Mouse (Mus musculus): ENCODE data around the gene Mbnl2. TPM values are rescaled to one million over a fixed set of nuclear protein-coding genes. Genes with fewer than 3 reads are reported as not detected.

The Mbnl2 gene
- polyA plus RNA-seq, 1 experiment from 2014 or later = 15.1 TPM

DNA sequence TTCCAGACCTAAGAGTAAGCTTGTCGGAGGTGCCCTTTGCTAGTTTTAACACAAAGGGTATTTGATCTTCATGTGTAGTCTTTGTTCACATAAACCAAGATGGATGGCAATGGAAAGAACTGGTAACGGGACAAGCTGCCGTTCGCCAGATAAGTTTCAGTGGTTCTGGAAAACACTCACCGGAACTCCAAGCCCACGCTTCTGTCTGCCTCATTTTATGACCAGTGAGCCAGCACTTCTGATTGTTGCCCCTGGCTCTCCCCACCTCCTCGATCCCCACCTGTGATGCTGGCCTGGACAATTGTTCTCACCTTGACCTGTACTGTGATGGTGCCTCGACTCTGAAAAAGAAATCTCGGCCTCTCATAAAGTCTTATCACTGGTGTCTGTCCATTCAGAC, 117.0 kb downstream of the Mbnl2 start:
- Histone ChIP-seq H3K9me3 (replicated peaks) (no peaks in the 10 kb centered on the region), H3K27ac (replicated peaks) (no peak overlapping the region), H3K4me3 (replicated peaks) (no peak overlapping the region), H3K9ac (no peak overlapping the region), H3K4me1 (replicated peaks) (no peaks in the 10 kb centered on the region; the same call in 1 of the 2 replicates), H3K4me2 (no peak overlapping the region), H3K27me3 (no peaks in the 10 kb centered on the region), H3K36me3 (replicated peaks) (peaks cover 11% of the 10 kb centered on the region)
- no peak for ATAC-seq (ENCODE audit: insufficient read depth)
- 79% methylated on average over 9 of the region's 9 CpGs for WGBS (ENCODE audit: insufficient replicate concordance)

DNA sequence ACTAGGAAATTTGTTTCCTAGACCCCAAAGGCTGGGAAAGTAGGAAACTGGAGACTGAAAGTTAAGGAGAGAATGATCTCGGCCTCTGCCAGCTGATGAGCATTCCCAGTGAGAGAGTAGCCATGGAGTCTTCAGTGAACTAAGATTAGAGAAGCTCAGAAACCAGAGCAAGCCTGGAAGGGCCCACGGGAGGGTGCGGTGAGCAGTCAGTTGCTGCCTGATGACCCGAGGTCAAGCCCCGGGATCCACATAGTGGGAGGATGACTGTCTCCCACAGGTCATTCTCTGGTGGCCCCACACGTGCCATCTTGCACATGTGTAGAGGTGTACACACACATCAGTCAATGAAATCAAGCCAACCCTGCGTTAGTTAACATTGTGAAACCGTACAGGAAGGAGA, 118.0 kb downstream of the Mbnl2 start:
- H3K36me3 ChIP-seq (replicated peaks) = peaks cover 11% of the 10 kb centered on the region
- no peaks in the 10 kb centered on the region for H3K9me3 ChIP-seq (replicated peaks)
- no peak for ATAC-seq (ENCODE audit: insufficient read depth)
- H3K9ac ChIP-seq = no peak overlapping the region
- no peaks in the 10 kb centered on the region for H3K27me3 ChIP-seq
- 71% methylated on average over 8 of the region's 8 CpGs for WGBS (ENCODE audit: insufficient replicate concordance)
- no peak overlapping the region for H3K4me3 ChIP-seq (replicated peaks)
- H3K4me2 ChIP-seq = no peak overlapping the region
- H3K4me1 ChIP-seq (replicated peaks) = no peaks in the 10 kb centered on the region; the same call in 1 of the 2 replicates
- H3K27ac ChIP-seq (replicated peaks) = no peak overlapping the region

DNA sequence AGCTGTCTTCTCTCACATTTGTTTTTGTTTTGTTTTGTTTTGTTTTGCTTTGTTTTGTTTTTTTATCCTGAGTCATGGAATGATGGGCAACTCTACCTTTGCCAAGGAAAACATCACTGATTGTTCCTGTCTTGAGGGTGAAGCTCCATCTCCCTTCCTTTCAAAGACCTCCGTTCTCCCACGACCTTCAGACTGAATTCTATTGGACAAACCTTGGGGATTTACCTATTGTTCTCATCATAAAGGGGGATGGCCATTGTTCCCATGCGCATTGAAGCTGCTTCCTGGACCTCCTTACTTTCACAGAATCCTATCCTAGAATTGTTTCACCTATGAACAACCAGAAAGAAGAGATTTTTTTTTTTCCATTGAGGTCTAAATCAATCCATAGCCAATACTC, 118.7 kb downstream of the Mbnl2 start:
- Histone ChIP-seq H3K4me3 (replicated peaks) (no peak overlapping the region), H3K27me3 (no peaks in the 10 kb centered on the region), H3K9me3 (replicated peaks) (no peaks in the 10 kb centered on the region), H3K4me2 (no peak overlapping the region), H3K27ac (replicated peaks) (no peak overlapping the region), H3K4me1 (replicated peaks) (no peaks in the 10 kb centered on the region), H3K36me3 (replicated peaks) (peaks cover 11% of the 10 kb centered on the region), H3K9ac (no peak overlapping the region)
- ATAC-seq (ENCODE audit: insufficient read depth) = no peak
- WGBS (ENCODE audit: insufficient replicate concordance) = 65% methylated on average over 3 of the region's 3 CpGs

DNA sequence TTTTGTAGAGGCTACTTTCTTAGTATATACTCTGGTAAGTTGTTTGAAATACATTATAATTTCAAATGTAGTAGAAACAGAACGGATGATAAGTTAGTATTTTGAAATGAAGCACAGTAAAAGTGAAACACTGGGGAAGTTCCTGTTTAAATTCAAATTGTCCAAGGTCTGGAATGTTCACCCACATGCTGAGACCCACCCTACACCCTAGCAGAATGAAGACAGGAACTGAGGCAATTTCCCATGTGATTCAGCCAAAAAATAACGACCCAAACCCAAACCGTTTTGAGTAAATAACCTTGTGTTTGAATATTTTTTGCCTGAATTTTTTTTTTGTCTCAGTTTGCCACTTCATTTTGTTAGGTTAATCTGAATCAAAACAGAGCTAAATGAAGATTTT, 119.4 kb downstream of the Mbnl2 start:
- WGBS (ENCODE audit: insufficient replicate concordance) = 58% methylated on average over 3 of the region's 3 CpGs
- Histone ChIP-seq H3K36me3 (replicated peaks) (peaks cover 13% of the 10 kb centered on the region), H3K4me1 (replicated peaks) (no peaks in the 10 kb centered on the region), H3K4me3 (replicated peaks) (no peak overlapping the region), H3K27ac (replicated peaks) (no peak overlapping the region), H3K27me3 (no peaks in the 10 kb centered on the region), H3K4me2 (no peak overlapping the region), H3K9ac (no peak overlapping the region), H3K9me3 (replicated peaks) (no peaks in the 10 kb centered on the region)
- no peak for ATAC-seq (ENCODE audit: insufficient read depth)

DNA sequence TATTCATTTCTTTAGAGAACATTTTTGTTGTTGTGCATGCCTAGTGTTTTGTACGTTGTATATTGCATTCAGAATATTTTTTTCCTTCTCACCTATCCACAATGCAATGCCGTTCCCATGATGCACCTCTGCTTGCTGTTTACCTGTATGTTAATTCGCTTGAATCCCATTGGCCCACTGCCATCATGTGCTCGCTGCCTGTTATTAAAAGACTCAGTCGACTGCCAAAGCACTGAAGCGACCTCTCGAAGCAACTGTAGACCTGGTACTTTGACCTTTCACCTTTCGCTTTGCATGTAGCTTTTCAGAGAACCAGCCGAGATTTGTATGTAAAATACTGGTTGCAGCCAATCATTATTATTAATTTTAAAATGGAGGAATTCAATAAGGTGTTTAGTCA, 120.0 kb downstream of the Mbnl2 start:
- H3K27me3 ChIP-seq = no peaks in the 10 kb centered on the region
- no peak for ATAC-seq (ENCODE audit: insufficient read depth)
- H3K36me3 ChIP-seq (replicated peaks) = peaks cover 6% of the 10 kb centered on the region; the same call in 1 of the 2 replicates

DNA sequence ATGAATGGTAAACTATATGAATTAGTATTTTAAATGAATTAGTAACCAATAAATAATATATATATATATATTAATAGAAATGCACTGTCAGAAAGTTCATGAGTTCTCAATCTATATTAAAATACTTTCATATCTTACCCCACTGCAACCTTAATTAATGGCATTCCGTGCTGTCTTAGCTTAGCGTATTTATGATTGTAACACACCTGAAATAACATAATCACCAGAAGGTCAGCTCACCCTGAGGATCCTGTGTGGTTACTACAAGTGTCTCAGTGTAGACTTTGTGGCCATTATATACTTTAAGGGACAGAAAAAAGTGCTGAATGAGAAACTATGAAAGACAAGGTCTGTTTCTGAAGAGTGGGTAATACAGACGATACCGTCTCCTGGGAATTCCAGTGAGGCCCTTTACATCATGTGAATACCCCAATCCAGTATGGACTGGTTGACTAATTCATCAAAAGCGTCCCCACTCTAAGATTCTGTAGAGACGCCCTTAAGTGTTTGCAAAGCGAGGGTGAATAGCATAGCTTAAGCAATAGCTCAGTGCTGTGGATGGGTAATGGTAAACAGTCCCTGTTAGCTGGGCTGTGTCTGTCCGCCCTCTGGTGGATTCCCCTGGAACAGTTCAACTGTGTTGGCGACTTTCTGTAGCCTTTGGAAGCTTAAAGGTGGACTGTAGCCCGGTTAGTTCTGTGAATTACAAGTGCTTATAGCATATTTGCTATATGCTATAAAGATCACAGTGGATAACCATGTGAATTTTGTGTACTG, 122.6 kb downstream of the Mbnl2 start:
- 0 out of 2 replicates have a peak, but pooled peaks cover 13% of the 10 kb centered on the region for H3K36me3 ChIP-seq (replicated peaks)
- no peak overlapping the region for H3K27ac ChIP-seq (replicated peaks)
- no peaks in the 10 kb centered on the region for H3K27me3 ChIP-seq
- H3K9me3 ChIP-seq (replicated peaks) = no peaks in the 10 kb centered on the region
- no peak overlapping the region for H3K9ac ChIP-seq
- no peak overlapping the region for H3K4me2 ChIP-seq
- no peak overlapping the region for H3K4me3 ChIP-seq (replicated peaks)
- ATAC-seq (ENCODE audit: insufficient read depth) = no peak
- 52% methylated on average over 10 of the region's 10 CpGs for WGBS (ENCODE audit: insufficient replicate concordance)
- H3K4me1 ChIP-seq (replicated peaks) = no peaks in the 10 kb centered on the region

More for the DNA sequence above, 120.0 kb downstream of the Mbnl2 start:
- 77% methylated on average over 9 of the region's 9 CpGs for WGBS (ENCODE audit: insufficient replicate concordance)
- Histone ChIP-seq H3K27ac (replicated peaks) (no peak overlapping the region), H3K4me1 (replicated peaks) (no peaks in the 10 kb centered on the region), H3K9ac (no peak overlapping the region), H3K4me3 (replicated peaks) (no peak overlapping the region), H3K4me2 (no peak overlapping the region), H3K9me3 (replicated peaks) (no peaks in the 10 kb centered on the region)

DNA sequence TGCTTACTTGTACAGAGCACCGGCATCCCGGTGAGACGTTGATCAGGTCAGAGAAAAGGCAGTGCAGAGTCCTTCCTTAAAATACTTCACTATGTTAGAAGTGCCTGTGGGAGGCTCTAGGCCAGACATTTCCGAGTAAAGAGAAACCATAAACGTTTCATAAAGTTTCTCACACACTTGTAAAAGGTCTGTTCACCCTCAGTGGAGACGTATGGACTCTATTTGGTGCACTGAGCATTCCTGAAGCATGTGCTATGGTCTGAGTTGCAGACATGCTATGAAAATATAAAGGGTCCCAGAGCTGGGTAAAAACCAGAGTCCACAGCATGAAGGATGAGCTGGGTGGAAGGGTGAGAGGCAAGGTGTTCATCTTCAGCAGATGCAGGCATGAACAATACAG, 124.1 kb downstream of the Mbnl2 start:
- no peaks in the 10 kb centered on the region for H3K4me1 ChIP-seq (replicated peaks)
- 63% methylated on average over 6 of the region's 6 CpGs for WGBS (ENCODE audit: insufficient replicate concordance)
- H3K27me3 ChIP-seq = no peaks in the 10 kb centered on the region
- no peak overlapping the region for H3K27ac ChIP-seq (replicated peaks)
- H3K36me3 ChIP-seq (replicated peaks) = 0 out of 2 replicates have a peak, but pooled peaks cover 13% of the 10 kb centered on the region
- no peak overlapping the region for H3K4me2 ChIP-seq
- no peak overlapping the region for H3K9ac ChIP-seq
- no peak for ATAC-seq (ENCODE audit: insufficient read depth)
- H3K9me3 ChIP-seq (replicated peaks) = no peaks in the 10 kb centered on the region
- no peak overlapping the region for H3K4me3 ChIP-seq (replicated peaks)

DNA sequence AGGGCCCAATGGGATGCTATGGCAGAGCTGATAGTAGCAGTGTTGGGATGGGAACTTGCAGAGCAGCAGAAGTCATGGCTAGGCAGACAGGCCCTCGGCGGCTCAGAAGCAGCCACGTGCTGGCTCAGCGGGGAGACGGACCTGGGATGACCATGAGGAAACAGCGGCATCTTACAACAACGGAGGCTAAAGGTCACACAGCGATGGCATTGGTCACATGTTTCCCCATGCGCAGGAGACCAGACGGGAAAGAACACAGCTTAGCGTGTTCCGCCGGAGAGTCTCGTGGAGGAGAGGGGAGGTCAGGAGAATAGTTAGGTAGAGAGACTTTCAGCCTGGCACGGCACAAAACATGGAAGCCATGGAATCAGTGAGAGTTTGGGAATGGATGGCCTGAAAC, 125.7 kb downstream of the Mbnl2 start:
- 84% methylated on average over 15 of the region's 15 CpGs for WGBS (ENCODE audit: insufficient replicate concordance)
- H3K4me1 ChIP-seq (replicated peaks) = 0 out of 2 replicates have a peak, but pooled peaks cover 7% of the 10 kb centered on the region
- H3K27me3 ChIP-seq = no peaks in the 10 kb centered on the region
- no peak overlapping the region for H3K4me3 ChIP-seq (replicated peaks)
- 0 out of 2 replicates have a peak, but pooled peaks cover 13% of the 10 kb centered on the region for H3K36me3 ChIP-seq (replicated peaks)
- no peak overlapping the region for H3K4me2 ChIP-seq
- H3K27ac ChIP-seq (replicated peaks) = no peak overlapping the region
- H3K9me3 ChIP-seq (replicated peaks) = no peaks in the 10 kb centered on the region
- H3K9ac ChIP-seq = no peak overlapping the region
- no peak for ATAC-seq (ENCODE audit: insufficient read depth)

DNA sequence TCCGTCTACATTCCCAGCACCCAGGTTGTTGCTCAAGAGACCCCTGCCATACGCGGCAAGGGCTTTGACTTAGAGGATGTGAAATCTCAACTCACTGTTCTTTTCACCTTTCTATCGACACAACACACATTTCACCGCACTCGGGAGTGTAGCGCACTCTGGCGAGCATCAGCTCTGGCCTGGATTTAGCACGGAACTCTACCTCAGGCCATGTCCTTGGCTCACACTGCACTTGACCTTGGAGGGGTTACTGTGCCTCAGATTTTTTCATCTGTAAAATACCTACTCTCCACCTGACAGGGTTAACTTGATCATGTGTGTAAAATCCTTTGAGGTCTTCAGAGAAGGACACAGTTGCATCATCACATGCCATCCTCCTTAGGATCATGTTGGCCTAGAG, 127.2 kb downstream of the Mbnl2 start:
- no peak for ATAC-seq (ENCODE audit: insufficient read depth)
- H3K9ac ChIP-seq = no peak overlapping the region
- 0 out of 2 replicates have a peak, but pooled peaks cover 9% of the 10 kb centered on the region for H3K4me1 ChIP-seq (replicated peaks)
- no peaks in the 10 kb centered on the region for H3K27me3 ChIP-seq
- WGBS (ENCODE audit: insufficient replicate concordance) = 84% methylated on average over 9 of the region's 9 CpGs
- H3K27ac ChIP-seq (replicated peaks) = no peak overlapping the region
- no peak overlapping the region for H3K4me2 ChIP-seq
- no peak overlapping the region for H3K4me3 ChIP-seq (replicated peaks)
- 0 out of 2 replicates have a peak, but pooled peaks cover 13% of the 10 kb centered on the region for H3K36me3 ChIP-seq (replicated peaks)
- H3K9me3 ChIP-seq (replicated peaks) = no peaks in the 10 kb centered on the region

DNA sequence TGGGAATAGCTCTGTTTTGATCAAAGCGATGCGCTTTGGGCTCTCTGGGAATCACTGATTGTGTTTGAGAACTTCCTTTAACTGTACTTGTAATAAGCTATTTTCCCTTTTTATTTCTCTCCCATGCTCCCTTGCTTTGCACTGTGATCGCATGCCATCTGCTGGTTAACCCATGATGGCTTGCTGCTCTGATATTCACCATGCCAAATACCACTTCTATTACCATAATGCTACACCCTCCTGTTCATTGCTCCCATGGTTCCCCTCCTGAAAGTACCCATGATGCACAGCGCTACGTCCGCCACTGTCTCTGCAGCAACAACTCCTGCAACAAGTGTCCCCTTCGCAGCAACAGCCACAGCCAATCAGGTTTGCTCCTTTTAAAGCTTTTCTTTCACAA, 128.9 kb downstream of the Mbnl2 start:
- 0 out of 2 replicates have a peak, but pooled peaks cover 12% of the 10 kb centered on the region for H3K36me3 ChIP-seq (replicated peaks)
- no peak overlapping the region for H3K4me3 ChIP-seq (replicated peaks)
- H3K9me3 ChIP-seq (replicated peaks) = no peaks in the 10 kb centered on the region
- 76% methylated on average over 7 of the region's 7 CpGs for WGBS (ENCODE audit: insufficient replicate concordance)
- no peak for ATAC-seq (ENCODE audit: insufficient read depth)
- H3K9ac ChIP-seq = no peak overlapping the region
- no peak overlapping the region for H3K27ac ChIP-seq (replicated peaks)
- H3K4me1 ChIP-seq (replicated peaks) = 0 out of 2 replicates have a peak, but pooled peaks cover 9% of the 10 kb centered on the region
- H3K4me2 ChIP-seq = no peak overlapping the region
- no peaks in the 10 kb centered on the region for H3K27me3 ChIP-seq

DNA sequence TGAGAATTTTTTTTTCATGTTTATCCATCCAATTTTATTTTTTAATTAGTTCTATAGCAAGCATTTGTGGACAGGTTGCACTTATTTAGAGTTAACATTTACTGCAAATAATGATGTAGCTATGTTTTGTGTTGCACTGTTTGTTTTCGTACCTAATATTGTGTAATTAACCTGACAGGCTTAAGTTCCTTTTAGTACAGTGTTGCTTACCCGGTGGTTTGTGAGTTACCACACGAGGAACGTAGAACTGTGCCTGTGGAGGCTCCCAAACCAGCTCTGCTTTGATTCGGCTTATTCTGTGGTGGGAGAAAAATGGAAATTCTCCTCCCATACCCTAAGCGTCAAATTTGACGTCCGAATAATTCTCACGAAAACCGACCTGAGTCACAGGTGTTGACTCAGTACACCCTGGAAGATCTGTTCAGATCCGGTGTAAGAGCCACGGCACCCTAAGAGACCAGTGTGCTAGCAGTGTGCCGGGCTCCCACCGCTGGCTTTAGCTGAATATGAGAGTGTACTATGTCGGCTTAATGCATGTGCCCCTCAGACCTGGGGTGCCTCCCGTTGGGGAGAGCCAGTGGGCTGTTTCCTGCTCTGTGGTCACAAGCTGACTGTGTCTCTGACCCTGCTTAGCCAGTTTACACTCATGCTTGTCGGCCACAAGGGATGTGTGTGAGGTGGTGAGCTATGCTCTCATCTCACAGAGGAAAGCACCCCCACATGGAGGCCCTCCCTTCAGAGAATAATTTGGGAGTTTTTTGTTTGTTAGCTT, 129.5 kb downstream of the Mbnl2 start:
- ATAC-seq (ENCODE audit: insufficient read depth) = no peak
- H3K4me3 ChIP-seq (replicated peaks) = no peak overlapping the region
- H3K9me3 ChIP-seq (replicated peaks) = no peaks in the 10 kb centered on the region
- H3K4me2 ChIP-seq = no peak overlapping the region
- H3K27ac ChIP-seq (replicated peaks) = no peak overlapping the region
- H3K36me3 ChIP-seq (replicated peaks) = 0 out of 2 replicates have a peak, but pooled peaks cover 9% of the 10 kb centered on the region
- no peak overlapping the region for H3K9ac ChIP-seq
- 0 out of 2 replicates have a peak, but pooled peaks cover 9% of the 10 kb centered on the region for H3K4me1 ChIP-seq (replicated peaks)
- no peaks in the 10 kb centered on the region for H3K27me3 ChIP-seq
- WGBS (ENCODE audit: insufficient replicate concordance) = 34% methylated on average over 17 of the region's 17 CpGs

Data from liver, embryonic 15.5 days (tissue).